Mouse (Mus musculus) frontal cortex, postnatal 14 days (tissue): ENCODE data around the gene Rnf44.

Experiments used
- DNase-seq, 2 experiments: peaks; one replicate each; pipeline ENCODE4 v3.0.0; 2022; ENCODE audit warnings: low spot score in 2 of 2

Gene Rnf44

DNA sequence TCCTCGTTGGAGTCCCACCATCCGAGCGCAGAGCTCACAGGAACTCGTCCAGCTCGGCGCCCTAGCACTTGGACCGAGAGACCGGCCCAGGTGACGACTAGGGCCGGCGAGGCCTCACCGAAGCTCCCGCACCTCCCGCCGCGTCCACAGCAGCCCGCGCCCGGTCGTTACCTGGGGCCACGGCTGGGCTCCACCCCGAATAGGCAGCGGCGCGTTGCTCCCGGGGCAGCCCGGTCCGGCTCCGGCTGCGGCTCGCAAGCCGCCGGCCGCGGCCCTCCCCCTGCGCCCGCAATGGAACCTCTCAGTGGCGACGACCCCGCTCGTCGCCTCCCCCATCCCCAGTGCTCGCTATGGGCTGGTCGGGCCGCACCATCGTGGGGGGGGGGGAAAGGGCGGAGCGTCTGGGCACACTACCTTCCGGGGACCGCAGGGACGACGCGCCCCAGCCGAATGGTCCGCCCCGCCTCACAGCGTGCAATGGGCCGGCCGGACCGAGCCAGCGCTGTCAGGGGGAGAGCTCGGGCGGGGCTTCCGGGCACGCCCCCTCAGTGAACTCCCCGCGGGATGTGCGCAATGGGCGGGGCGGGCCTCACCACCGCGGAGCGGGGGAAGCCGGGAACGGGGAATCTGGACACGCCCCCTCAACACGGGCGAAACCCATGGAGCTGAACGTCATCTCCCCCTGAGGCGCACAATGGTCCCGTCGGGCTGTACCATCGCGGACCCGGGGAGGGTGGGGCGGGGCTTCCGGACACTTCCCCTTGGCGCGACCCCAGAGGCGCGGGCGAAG is at the start of gene Rnf44:
Gene Rnf44, minus strand, starts transcription at position 350 of the 790 bp plus-strand sequence.
- DNase-seq: peak; percentile 98

DNA sequence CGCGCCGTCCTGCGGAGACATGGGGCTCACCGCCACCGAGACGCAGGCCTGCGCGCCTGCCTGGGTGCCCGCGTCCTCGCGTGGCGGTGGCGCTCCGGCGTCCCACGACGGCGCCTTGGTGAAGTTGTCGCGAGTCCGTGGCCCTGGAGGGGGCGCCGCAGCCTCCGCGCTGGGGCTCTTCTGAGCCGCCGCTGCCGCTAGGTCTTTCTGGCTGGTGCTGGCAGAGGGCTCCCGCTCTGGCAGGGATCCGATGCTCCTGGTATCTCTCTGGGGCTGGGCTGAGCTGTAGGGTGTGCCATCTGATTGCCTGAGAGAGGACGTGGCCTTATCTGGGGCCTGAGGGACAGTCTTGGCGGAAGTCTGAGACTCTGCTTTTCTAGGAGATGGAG is 44.5 kb upstream of the Rnf44 start:
- no peak for DNase-seq

DNA sequence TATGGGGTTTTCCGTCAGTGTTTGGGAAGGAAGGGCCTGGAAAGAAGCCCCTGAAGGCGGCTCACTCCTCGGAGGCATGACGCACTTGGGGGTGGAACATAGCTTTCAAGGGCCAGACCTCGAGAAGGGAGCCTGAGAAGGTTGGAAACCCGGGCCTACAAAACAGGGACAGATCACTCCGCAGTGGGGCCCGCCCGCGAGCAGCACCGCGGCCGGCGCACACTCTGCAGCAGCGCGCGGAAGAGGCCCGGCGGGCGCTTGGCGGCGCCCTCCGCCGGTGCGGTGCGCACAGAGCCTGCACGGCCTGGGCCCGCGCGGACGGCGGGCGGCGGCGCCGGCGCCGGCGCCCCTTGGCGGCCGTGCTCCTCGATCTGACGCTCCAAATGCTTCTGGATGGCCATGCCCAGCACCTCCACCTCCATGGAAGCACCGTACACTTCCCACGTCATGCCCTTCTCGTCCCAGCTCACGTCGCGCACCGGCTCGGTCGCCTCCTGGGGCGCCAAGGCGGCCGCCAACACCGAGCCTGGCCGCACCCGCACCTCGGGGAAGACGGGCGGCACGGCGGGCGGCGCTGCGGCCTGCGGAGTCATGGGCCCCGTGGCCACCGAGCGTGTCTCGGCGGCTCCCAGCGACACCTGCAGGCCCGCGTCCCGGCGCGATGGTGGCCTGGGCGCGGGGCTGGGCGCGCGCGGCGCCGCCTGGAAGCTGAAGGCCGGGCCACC is 43.9 kb upstream of the Rnf44 start:
- no peak for DNase-seq

DNA sequence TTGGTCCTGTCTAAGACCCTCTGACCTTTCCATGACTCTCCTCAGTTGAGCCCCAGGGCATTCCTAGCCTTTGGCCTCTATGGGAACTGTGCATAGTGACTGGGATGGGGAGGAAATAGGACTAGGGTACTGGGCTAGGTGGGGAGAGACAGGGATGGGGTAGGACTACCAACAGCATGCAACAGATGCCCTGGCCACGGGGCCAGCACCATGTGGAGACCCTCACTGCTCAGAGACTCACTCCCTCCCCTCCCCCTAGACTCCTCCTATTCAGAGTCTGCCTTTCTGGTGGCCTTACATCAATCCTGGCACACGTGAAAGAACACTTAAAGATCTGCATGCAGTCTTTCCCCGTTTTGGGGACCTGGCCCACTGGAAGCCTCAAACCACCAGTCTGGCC is 43.2 kb upstream of the Rnf44 start:
- no peak for DNase-seq

DNA sequence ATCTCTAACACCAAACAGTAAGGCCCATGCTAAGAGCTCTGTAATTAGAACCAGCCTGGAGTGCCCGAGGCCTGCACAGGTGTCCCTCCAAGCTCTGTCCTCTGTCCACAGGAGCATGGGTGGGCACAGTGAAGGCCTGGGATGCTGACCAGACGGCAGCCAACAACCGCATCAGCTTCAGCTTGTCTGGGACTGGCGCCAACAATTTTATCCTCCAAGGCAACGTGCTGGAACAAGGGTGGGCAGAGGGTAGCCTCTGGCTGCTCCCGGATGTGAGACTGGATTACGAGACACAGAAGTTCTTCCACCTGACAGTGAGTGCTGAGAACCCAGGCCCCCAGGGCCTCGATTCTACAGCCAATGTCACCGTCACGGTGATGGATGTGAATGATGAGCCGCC is 32.4 kb upstream of the Rnf44 start:
- DNase-seq: no peak

DNA sequence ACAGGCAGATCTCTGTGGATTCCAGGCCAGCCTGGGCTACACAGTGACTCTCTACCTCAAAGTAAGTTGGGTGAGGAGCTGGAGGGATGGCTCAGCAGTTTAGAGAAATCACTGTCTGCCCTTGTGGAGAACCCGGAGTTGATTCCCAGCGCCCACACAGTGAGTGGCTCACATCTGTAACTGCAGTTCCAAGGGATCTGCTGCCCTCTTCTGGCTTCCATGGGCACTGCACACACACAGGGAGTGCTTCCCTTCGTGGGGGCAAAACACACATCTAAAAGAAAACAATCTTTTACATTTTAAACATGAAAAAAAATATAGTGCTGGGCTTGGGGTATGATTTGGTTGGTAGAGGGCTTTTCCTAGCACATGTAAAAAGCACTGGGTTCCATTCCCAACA is 29.4 kb upstream of the Rnf44 start:
- DNase-seq: no peak

DNA sequence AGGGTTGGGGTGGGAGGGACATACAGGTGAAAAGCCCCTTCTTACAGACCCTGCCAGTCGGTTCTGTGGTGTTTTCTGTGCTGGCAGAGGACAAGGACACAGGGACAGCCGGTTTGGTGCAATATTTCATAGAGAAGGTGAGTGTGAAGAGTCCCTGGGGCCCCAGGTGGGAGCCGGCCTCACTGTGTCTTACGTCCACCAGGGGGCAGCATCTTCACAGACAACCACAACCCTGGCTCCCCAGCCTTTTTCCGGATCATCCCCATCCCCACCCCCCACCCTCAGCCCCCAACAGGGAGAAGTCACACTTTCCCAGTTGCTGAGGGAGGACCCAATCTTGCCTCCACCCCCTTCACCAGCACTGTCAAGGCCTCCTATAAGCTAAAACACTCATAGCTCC is 23.2 kb upstream of the Rnf44 start:
- no peak for DNase-seq

DNA sequence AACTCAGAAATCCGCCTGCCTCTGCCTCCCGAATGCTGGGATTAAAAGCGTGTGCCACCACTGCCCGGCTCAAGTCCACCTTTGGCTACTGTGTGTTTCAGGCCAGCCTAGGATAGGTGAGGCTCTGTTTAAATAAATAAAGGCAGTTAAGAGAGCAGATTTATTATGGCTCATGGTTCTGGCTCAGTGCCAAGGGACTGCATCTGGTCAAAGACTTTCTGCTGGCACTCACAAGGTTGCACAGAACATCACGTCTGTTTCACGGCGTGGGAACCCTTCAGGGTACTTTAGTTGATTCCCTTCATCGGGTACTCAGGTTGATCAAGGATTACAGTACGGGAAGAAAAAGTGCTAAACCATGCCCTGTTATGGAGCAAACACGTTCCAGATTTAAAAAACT is 21.3 kb upstream of the Rnf44 start:
- DNase-seq: no peak

DNA sequence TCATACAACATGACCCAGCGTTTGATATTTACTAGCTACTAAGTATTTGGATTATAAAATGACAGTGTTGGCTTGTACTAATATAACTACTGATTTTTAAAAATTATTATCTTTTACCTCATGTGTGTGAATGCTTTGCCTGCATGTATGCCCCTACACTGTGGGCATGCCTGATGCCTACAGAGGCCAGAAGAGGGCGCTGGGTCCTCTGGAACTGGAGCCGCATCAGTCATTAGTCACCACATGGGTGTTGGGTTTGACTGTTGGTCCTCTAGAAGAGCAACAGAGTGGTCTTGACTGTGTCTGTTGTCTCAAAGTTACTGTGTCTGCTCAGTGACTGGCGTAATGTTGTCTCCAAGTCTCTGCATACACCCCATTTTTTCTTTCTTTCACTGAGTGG is 20.7 kb upstream of the Rnf44 start:
- no peak for DNase-seq

DNA sequence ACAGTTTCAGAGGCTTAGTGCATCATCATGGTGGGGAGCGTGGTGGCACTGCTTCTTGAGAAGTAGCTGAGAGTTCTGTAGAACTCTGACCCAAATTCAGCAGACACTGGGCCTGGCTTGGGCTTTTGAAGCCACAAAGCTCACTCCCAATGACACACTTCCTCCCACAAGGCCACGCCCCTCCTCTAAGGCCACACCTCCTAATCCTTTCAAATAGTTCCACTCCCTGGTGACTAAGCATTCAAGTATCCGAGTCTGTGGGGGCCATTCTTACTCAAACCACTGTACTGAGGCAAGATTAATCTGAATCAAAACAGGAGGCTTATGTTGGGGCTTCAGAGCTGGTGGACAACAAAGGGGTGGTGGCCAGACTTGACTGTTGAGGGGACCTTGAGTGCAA is 17.2 kb upstream of the Rnf44 start:
- no peak for DNase-seq

DNA sequence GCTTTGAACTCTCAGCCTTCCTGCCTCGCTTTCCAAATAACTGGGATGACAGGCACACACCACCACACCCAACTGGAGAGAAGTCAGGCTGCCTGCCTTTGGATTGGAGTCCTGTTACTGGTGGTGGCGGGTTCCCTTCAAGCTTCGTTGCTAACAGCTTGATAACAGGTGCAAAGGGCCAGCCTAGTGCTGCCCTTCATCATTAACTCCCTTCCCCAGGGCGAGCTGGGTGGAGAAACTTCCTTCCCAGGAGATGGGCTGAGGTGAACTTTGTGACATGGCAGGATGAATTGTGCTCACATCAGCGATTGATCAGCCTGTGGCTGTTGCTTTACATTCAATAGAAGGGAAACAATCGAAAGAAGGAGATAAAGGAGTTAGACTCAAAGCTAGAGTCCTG is 11.2 kb upstream of the Rnf44 start:
- no peak for DNase-seq

DNA sequence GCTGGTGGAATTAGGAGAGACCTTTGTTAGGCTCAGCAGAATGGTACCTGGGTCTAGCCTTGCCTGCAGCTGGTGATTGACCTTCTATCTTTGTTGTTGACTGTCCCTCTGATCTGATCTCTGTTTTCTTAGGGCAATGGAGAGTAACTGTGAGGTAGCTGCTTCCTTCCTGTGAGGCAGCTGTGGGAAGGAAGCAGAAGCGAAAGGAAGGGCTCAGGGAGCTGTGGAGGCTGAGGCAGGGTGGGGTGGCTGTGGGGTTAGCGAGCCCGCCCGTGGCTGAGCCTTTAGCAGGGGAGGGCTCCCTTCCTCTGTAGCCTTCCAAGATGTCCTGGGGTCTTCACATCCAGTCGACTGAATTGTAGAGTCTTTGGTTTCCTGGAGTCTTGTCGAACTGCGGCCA is 8.8 kb upstream of the Rnf44 start:
- no peak for DNase-seq

DNA sequence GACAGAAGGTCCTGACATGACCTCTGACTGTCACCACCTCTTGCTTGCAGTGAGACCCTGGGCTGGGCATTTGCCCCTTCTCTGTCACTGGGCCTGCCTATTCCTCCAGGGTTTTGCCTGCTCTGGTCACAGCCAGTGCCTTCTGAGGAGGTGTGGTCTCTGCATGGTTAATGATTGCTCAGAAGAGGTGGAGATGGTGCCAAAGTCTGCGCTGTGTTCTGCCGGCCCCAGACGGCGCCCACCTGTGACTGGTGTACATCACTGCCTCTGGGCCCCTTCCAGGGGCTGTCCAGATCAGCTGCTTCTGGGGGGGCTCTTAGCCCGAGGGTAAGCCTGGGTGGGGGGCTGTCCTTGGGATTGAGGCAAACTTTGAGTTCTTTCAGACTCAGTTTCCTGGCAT is 7.5 kb upstream of the Rnf44 start, which contains the start of gene Cdhr2:
Gene Cdhr2, plus strand, starts transcription at position 219 of the 400 bp plus-strand sequence.
- DNase-seq: no peak

DNA sequence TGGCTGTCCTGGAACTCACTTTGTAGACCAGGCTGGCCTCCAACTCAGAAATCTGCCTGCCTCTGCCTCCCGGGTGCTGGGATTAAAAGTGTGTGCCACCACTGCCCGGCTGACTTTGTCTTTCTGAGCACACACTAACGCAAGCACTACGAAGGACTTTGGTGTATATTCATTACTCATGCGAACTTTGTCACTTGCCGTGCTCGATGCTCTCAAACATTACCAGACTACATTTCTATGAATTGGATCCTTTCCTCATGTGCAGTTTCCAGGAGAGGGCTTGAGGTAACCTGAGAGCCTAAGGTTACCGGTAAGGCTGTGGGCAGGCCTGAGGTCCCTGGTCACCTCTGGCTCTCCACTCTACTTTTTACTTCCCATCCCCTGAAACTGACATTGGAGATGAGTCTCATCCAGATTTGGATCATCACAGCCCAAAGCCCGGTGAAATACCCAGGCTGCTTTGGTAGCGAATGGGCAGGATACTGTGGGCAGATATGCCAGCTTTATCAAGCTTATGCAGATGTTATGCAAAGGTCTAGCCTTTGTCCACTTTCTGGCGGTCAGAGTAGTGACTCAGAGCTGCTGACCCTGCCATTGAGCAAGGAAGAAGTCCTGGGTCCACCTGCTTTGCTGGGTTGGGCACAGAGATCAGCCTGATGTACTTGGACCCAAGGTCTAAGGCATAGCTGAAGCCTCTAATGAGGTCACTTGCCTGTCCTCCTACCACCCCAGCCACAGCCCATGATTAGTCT is 1.9 kb upstream of the Rnf44 start:
- DNase-seq: no peak

DNA sequence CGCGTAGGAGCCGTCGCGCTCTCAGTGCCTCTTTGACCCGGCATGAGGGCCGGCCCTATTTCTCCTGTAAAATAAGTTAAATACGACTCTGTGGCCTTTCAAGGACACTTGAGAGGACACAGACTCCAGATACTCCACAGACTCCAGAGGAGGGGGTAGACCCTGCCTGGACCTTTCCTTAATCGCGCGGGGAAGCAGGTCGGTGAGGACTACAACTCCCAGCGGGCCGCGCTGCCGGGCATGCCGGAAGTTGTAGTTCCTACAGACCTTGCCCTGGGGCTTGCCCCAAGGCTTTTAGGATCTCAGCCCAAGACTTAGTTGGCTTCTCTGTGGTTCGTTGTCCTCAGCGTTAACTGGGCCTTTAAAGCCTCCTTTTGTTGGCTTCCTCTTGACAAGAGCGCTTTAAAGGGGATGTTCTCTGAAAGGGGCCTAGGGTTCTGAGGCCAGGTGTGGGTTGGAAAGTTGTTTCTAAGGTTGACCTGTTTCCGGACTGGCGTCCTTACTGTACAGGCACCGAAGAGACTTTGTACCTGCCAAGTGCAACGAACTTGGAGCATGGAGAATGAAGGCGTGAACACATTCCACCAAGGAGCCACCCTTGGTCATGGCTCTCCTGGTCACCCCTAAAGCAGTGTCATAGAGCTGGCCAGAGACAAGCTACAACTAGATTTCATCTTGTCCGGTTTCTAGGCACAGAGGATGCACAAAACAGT is 797 bp upstream of the Rnf44 start:
- DNase-seq: peak; percentile 86

DNA sequence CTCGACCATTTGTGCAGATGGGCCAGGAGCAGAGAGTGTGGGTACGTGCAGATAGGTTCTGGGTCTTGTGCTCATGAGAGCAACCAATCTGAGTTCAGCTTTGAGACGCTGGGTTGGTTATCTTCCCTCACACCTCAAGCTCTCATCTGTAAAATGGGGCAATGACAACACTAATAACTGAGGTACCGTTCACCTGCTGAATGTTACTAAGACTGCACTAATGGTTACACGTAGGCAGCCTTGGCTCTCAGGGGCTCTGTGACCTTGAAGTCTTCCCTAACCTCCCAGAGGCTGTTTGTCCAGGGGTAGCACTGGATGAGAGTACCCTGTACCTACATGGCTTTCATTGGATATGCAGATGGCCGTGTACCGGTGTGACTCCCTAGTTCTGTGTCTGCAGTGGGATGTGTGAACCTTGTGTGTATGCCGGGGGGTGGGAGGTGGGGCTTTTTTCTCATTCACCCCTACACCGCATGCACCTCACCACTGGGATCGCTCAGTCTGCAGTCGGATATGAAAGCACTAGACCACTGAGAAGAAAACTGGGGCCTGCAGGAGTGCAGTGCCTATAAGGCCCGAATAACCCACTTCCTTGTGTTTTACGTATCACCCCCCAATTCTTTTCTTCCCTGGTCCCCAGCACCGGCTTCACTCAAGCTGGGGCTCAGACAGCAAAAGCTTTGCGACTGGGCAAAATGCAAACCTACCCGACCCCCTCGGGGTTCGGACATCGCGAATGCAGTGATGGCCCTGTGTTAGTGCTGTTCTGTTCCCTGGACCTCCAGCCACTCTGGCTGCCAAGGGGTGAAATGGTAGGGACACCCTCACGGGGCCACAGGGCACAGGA is 773 bp downstream of the Rnf44 start:
- peak in 1 of 2 experiments; percentile 41 for DNase-seq

DNA sequence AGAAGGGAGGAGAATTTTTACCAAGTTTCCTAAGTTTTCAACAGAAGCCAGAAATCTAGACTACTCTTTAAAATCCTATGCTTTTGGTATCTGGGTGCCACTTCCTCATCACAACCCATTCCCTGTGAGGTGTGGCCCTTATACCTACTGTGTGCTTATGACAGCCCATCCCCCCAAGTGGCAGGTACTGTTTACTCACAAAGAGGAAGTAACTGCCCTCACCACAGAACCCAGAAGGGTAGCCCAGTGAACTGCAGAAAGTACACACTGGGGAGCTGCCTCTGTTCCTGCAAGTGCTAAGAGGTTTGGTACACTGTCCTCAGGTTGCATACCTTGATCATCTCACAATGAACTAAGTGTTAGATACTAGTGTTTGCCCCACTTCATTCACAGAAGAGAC is 2.0 kb downstream of the Rnf44 start:
- no peak for DNase-seq

DNA sequence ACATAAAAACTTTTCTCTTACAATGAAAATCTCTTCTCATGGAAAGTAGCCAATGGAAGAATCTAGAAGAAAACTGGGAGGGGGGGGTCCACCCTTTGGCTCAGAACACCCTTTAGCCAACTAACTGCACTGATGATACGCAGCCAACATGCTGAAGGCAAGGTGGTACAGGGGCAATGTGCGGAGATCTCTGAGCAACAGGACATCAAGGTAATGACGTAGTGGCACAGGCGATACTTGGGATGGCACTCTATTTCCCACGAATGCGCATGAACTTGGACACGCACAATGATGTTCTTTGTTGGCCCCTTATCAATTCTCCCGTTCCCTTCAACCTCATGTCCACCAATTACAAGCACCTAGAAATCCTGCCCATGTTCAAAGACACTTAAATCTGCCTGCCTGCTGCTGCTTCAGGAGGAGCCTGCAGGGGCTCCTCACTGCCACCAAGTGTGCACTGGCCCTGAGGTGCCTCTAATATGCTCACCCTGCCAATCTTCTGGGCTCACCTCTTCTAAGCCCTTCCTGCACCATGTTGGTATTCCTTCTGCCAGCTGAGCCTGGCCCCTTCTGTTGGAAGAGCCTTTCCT is 3.5 kb downstream of the Rnf44 start:
- DNase-seq: no peak

DNA sequence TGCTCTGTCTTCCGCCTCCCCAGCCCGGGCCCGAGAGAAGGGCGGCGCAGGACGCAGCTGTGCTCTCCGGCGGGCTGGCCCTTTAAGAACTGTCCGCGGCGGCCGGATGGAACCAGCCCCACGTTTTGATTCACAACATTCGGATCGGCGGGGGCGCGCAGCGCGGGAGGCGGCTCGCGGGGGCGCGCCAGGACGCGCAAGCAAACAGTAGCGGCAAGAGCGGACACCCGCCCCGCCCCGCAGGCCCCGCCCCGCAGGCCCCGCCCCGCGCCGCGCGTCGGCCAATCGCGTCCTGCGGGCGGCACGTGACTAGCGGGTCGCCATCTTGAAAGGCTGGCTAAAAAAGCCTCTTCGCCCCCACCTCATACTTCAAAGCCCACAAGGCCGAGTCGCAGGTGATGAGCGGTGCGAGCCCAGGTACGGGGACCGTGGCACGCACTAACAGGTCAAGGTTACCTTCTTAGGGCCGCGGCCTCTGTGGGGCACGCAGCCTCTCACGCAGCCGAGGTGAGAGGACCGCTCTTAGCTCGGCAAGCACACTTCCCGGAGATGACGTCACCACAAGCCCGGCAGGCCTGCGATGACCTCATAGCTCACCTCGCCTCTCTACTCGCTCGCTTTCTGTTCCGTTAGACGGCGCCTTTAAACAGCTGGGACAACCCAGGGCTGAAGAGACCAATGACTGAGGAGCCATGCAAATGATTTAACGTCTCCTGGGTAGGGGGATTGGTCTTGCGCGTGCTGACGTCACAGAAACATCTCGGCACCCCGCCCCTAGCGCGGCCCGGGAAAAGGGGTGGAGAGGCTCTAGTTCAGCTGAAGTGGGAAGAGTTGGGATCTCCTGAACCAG is 5.9 kb downstream of the Rnf44 start:
- DNase-seq: peak; percentile 96 to 97

DNA sequence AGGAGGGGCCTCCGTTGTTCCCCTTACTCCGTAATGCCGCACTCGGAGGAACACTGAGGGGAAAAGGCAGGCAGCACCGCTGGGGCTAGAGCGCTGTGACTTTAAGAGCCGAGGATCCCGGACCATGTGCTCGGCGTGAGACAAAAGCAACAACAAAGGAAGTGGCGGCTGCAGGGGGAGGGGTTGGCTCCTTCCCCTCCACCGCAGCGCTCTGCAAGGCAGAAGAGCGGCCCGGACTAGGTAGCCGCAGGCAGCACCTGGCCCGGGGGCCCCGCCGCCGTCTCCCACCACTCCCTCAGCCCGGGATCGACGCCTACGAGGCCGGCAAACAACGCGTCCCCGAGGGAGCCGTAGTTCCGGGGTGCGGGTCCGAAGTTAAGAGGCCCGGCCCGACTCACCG is 6.6 kb downstream of the Rnf44 start:
- DNase-seq: peak; percentile 62 to 70
